Mouse (Mus musculus) lung, postnatal 36 days (tissue): Measurements from ENCODE around the gene Foxd2.

Source experiments
- DNase-seq: peaks from one replicate; pipeline ENCODE4 v3.0.0; 2022; ENCODE audit warnings: mixed read lengths

The Foxd2 gene

DNA sequence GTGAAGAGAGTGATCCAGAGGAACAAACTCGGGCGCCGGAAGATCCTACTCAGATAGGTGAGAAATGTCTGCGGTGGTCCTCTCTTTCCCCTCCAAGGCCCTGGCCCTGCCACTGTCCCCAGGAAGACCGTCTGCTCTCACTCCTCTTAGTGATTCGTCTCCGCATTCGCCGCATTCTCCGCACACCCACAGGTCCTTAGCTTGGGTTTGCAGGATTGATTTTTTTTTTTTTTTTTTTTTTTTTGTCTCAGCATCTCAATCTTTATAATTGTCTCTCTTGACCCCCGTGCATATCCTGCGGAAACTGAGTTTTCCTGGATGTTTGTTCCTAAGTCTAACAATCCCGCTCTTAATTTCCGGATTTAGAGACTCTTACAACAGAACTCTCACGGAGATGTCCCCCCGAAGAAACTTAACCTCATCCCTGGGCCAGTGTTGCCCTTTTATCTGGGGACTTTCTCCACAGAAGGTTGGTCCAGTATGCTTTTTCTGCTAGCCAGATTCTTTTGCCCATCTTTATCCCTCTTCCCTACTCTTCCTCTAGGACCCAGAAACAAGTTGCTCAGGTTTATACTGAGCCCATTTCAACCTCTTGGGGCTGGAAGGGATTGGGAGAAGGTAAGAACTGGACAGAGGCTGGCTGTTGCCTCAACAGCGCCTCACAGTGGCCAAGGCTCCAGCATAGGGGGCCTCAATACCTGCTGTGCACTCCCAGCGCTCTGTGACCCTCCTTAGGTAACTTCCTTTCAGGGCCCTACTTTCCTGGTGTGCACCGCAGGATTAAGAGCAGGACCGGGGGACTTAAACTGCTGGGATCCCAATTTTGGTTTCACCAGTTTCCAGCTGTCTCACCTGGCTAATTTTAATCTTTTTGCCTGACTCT lies 1.2 kb upstream of the Foxd2 start:
- peak; percentile 32 for DNase-seq

GRCm38 (mm10) chr4:114907951-114908828 lies 483 bp downstream of the Foxd2 start:
- no peak for DNase-seq

DNA sequence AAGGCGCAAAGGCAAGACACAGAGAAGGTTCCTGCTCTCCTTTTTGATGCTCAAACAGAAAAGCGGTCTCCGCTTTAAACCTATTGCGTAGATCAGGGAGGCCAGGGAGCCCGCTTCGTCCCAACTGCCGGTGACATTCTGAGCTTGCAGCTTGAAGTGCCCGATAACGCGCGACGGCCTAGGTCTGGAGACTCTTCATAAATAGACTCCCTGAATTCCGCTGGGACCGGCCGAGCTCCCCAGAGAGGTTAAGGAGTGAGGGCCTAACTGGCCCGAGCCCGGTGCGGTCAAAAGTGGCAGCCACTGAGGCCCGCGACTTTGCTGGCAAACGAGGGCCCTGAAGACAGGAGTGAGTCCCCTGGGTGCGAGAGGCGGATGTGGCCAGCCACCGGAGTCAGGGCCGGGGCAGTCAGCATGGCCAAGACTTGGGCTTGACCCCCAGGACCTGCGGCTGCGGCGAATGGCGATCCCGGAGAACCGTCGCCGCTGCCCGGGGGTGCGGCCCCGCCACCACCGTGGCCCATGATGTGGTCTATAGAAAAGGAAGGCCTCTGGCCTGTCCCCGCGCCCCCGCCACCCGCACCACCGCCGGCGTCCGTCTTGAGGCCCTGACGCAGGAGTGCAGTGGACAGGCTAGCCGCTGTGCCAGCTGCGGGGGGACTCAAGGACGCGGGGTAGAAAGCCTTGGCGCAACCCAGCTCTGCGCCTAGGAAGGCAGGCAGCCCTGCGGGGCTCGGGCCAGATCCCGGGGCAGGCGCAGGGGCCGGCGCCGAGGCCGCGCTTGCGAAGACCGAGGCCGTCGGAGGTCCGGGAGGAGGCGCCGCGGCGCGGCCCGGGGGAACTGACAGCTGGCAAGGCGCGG lies 1.4 kb downstream of the Foxd2 start:
- no peak for DNase-seq

- DNase-seq, result no peak
These were observed 2.5 kb downstream of the Foxd2 start for GRCm38 (mm10) chr4:114905969-114906680.

DNA sequence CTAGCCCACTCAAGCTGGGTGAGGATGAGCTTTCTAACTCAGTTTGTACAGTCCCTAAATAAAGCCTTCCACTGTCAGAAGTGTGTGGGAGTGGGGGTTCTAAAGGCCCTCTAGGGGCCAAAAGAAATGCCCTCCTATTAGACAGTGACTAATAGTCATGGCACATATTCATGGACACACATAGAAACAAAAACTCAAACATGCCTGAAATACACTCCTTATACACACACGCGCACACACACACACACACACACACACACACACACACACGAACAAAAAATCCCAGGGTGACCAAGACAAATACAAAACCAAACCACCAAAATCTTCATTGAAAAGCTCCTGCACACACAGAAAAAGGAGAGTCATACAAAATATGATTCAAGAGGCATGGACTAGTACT lies 3.2 kb downstream of the Foxd2 start:
- no peak for DNase-seq

- DNase-seq, result no peak
These were observed 5.3 kb downstream of the Foxd2 start for GRCm38 (mm10) chr4:114903422-114903782.

DNA sequence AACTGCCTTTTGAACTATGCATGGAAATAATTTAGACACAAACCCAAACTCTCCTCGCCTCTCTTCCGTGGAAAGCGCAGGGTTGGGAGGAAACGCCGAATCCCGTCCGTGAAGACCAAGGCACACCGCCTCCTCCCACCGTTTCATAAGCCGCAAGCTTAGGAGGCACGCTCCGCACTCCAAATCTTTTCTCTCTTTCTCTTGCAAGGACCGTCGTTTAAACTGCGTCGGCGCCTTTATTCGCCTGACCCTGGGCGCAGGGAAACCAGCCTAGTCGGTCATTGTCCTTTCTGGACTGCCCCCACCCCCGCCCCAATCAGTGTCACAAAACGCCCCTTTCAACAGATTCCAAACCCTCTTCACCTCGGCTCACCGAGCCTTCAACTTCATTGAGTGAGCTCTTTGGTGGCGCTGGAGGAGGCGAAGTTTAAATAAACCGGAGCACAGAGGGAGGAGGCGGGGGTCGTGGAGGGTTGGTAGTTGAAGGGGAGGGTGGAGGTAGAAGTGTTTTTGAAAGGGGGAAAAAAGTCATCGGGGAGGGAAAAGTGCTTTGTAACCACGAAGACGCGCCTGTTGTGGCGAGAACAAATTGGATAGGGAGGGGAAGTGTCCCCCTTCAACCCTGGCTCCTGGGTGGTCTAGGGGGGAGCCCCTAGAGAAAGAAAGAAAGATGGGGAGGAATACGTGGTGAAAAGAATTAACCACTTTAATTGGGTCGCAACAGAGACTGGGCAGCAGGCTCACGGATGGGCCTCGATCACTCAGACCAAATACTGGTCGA lies 5.8 kb downstream of the Foxd2 start:
- no peak for DNase-seq

- no peak for DNase-seq
These were observed 6.9 kb downstream of the Foxd2 start for GRCm38 (mm10) chr4:114901643-114902351.

DNA sequence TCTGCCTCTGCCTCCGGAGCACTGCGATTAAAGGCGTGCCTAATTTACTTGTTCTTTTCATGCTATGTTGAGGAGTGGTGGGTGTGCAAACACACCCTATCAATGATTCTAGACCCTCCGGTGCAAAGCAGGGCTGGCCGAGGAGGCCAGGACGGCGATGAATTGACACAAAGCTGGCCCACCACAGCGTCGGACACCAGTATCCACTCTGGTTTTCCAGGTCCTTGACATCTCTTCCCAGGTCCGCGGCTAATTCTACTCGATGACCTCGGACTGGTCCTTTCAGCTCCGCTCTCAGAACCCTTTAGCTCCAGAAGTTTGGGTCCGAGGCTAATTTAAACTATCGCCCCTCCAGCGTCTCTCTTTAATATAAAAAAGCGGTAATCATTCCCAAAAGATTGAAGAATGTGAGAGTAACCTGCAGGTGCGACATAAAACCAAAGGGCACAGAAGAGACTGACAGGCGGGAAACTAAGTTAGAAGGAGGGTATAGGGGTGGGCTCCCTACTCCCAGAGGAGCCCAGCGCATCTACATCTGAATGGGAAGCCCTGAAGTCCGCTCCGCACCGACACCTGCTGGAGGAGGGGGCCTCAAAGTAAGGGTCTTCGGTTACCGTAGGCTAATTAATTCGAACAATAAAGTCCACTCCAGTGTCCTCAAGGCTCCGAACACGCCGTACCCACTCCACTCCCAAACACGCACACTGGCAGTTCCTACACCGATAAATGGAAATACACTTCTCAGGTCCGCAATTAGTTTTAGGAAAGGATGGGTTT lies 7.6 kb downstream of the Foxd2 start:
- no peak for DNase-seq

- DNase-seq, result no peak
These were observed 8.8 kb downstream of the Foxd2 start for GRCm38 (mm10) chr4:114899885-114900284.

- peak; percentile 64 for DNase-seq
These were observed 10.8 kb downstream of the Foxd2 start for GRCm38 (mm10) chr4:114897853-114898252.

GRCm38 (mm10) chr4:114882232-114882631 lies 26.4 kb downstream of the Foxd2 start:
- no peak for DNase-seq

GRCm38 (mm10) chr4:114876441-114876972 lies 32.2 kb downstream of the Foxd2 start:
- DNase-seq, result no peak

GRCm38 (mm10) chr4:114869765-114870490 lies 38.7 kb downstream of the Foxd2 start:
- peak; percentile 61 for DNase-seq

- no peak for DNase-seq
These were observed 45.5 kb downstream of the Foxd2 start for GRCm38 (mm10) chr4:114863166-114863565.

GRCm38 (mm10) chr4:114858426-114858825 lies 50.2 kb downstream of the Foxd2 start:
- DNase-seq, result no peak
